Mouse (Mus musculus): ENCODE data around the gene Slc7a5. TPM values are rescaled to one million over a fixed set of nuclear protein-coding genes. Genes with fewer than 3 reads are reported as not detected.
A peak's percentile ranks its signal among the peaks of the same experiment; 100 is the strongest.

Slc7a5 gene
- total RNA-seq, 2 experiments from 2014 or later = 1.0 to 1.3 TPM

DNA sequence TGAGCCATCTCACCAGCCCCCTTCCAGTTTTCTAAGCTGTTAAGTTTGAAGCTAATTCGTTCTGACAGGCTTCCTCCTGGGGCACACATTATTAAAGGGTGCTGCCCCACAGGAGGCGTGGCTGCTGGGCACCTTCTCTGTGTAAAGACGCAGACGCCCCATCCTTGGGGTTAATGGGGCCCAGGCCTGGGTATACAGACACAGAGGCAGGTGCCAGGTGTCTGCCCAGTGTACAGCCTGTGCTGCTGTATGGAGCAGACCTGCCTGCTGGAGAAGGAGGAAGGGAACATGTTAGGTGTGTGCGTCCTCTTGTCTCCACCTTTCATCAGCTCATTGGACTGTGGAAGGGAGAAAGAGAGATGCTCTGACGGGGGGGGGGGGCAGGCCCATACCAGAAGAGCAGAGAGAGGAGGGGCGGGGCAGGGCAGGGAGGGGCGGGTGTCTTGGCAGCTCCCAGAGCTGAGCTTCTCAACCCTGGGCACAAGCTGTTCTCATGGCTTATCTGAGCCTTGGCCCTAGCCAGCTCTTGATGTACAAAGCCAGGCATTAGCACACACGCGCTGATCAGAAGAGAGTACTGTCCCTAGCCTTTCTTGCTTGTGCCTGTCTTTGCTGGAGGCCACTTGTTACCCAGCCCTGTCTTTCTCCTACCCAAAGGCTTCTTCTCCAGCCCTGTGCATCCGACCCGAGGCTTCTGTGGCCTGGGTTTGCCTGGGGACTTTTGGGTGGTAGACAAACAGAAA lies 45.5 kb downstream of the Slc7a5 start:
- peak; percentile 26 for DNase-seq
- Histone ChIP-seq H3K27ac (no peak overlapping the region), H3K4me3 (no peak overlapping the region)
- intact Hi-C loops (cut with DNase I) = no loop called here
- no peak for TF ChIP-seq CTCF (IDR thresholded peaks at IDR 0.05)

- H3K4me3 ChIP-seq = no peak overlapping the region
- no peak for TF ChIP-seq CTCF (IDR thresholded peaks at IDR 0.05)
- intact Hi-C loops (cut with DNase I) = no loop called here
- peak; percentile 7 for DNase-seq
- H3K27ac ChIP-seq = no peak overlapping the region
Observed at GRCm38 (mm10) chr8:121861276-121861675, 46.2 kb downstream of the Slc7a5 start.

DNA sequence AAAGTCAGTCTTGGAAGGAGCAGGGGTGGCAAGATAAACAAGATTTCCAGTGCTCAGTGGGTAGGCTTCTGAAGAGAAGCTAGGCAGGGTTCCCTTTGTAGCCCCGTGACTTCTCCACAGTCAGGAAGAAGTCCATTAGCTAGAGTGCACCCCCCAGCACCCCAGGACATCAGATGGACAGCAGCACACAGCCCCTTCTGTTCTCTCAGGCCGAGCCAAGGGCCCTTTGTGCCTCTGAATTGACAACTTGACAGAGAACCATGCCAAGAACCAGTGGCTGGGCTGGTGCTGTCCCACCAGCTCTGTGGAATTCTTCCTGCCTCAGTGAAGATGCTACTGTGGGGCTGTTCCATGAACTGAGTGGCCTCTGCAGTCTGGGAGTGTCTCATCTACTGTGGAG lies 49.7 kb downstream of the Slc7a5 start:
- TF ChIP-seq CTCF (IDR thresholded peaks at IDR 0.05) = no peak
- DNase-seq = no peak
- H3K27ac ChIP-seq = peak overlapping the region; percentile 48
- intact Hi-C loops (cut with DNase I) = no loop called here
- no peak overlapping the region for H3K4me3 ChIP-seq

- TF ChIP-seq CTCF (IDR thresholded peaks at IDR 0.05) = no peak
- H3K27ac ChIP-seq = peak overlapping the region; percentile 58
- intact Hi-C loops (cut with DNase I) = no loop called here
- DNase-seq = peak; percentile 86
- no peak overlapping the region for H3K4me3 ChIP-seq
Observed at GRCm38 (mm10) chr8:121857331-121857730, 50.2 kb downstream of the Slc7a5 start.

- no peak overlapping the region for H3K27ac ChIP-seq
- DNase-seq = peak; percentile 10
- TF ChIP-seq CTCF (IDR thresholded peaks at IDR 0.05) = no peak
- H3K4me3 ChIP-seq = no peak overlapping the region
- intact Hi-C loops (cut with DNase I) = no loop called here
Observed at GRCm38 (mm10) chr8:121856071-121856746, 51.3 kb downstream of the Slc7a5 start.

- intact Hi-C loops (cut with DNase I) = no loop called here
- Histone ChIP-seq H3K4me3 (no peak overlapping the region), H3K27ac (no peak overlapping the region)
- no peak for DNase-seq
- TF ChIP-seq CTCF (IDR thresholded peaks at IDR 0.05) = no peak
Observed at GRCm38 (mm10) chr8:121853586-121853985, 53.9 kb downstream of the Slc7a5 start.

- Histone ChIP-seq H3K27ac (no peak overlapping the region), H3K4me3 (no peak overlapping the region)
- DNase-seq = no peak
- intact Hi-C loops (cut with DNase I) = no loop called here
- TF ChIP-seq CTCF (IDR thresholded peaks at IDR 0.05) = no peak
Observed at GRCm38 (mm10) chr8:121852464-121852863, 55.0 kb downstream of the Slc7a5 start.

- no peak for DNase-seq
- H3K27ac ChIP-seq = 0 out of 2 replicates have a peak overlapping the region, but pooled peaks have one; percentile 48
- H3K4me3 ChIP-seq = no peak overlapping the region
- TF ChIP-seq CTCF (IDR thresholded peaks at IDR 0.05) = no peak
- intact Hi-C loops (cut with DNase I) = no loop called here
Observed at GRCm38 (mm10) chr8:121851716-121852115, 55.8 kb downstream of the Slc7a5 start.

DNA sequence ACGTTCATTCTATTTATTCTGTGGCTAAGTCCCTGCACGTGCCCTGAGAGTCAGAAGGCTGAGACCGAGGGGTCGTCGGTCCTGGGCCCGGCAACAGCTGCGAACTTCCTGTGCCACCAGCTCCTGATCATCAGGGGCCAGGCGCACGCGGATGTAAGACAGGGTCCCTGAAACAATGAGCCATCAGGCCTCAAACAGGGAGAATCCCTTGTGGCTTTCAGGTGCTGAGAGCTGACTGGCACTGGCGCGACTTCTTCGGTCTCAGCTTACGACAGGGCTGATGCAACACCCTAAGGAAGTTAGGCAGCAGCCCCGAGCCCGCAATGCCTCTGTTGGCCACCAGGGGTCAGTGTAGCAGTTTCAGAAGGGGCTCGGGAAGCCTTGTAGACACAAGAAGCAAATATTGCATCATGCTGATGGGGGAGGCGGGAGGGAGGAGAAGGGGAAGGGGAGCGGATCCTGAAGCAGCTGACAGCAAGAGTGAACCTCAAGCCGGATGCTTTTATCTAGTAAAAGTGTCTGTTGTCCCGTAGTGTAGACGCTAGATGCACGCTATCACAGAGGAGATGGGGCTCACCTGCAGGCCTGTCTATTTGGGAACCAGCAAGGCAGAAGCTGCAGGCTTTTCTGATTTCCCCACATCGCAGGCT lies 56.5 kb downstream of the Slc7a5 start:
- Histone ChIP-seq H3K27ac (peak overlapping the region; percentile 68), H3K4me3 (peak overlapping the region; percentile 59)
- peak; percentile 97 for DNase-seq
- peak; percentile 99 for TF ChIP-seq CTCF (IDR thresholded peaks at IDR 0.05)
- intact Hi-C loops (cut with DNase I) = loop anchor here (1.0 kb wide), 2 partner anchors 58 to 74 kb away; no protein-coding TSS in a partner anchor

DNA sequence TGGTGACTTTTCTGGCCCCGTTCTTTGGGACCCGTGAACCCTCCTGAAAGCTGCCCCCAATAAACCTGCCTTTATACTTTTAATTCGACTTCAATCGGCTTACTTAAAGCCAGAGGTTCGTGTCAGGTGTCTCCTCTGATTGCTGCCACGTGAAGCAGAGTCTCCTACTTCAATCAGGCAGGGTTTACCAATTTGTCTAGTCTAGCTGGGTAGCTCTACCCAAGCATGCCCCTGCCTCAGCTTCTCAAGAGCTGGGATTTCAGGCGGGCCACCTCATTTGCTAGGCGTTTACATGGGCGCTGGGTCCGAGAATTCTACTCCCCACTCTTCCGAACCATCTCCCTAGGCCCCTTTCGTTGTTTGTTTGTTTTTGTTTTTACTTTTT lies 57.1 kb downstream of the Slc7a5 start:
- Histone ChIP-seq H3K27ac (peak overlapping the region; percentile 68; the same call in 1 of the 2 replicates), H3K4me3 (peak overlapping the region; percentile 59)
- DNase-seq = no peak
- intact Hi-C loops (cut with DNase I) = loop anchor here (1.0 kb wide), 2 partner anchors 59 to 75 kb away; no protein-coding TSS in a partner anchor
- no peak for TF ChIP-seq CTCF (IDR thresholded peaks at IDR 0.05)

- no peak overlapping the region for H3K4me3 ChIP-seq
- H3K27ac ChIP-seq = 0 out of 2 replicates have a peak overlapping the region, but pooled peaks have one; percentile 68
- intact Hi-C loops (cut with DNase I) = loop anchor here (1.0 kb wide), 2 partner anchors 59 to 75 kb away; no protein-coding TSS in a partner anchor
- peak; percentile 86 for TF ChIP-seq CTCF (IDR thresholded peaks at IDR 0.05)
- peak; percentile 70 for DNase-seq
Observed at GRCm38 (mm10) chr8:121850018-121850417, 57.5 kb downstream of the Slc7a5 start.

DNA sequence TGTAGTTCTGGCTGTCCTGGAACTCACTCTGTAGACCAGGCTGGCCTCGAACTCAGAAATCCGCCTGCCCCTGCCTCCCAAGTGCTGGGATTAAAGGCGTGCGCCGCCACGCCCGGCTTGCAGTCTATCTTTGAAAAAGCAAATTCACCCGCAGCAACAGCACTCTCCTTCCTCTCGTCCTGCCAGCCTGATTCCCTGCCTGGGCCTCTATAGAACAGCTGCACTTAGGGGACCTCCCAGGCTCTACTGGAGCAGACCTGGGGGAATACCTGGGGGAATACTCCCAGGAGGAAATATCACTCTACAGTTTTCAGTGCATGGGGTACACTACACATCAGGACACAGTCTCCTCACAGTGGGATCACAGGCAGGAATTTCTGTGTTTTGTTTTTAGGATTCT lies 58.2 kb downstream of the Slc7a5 start:
- no peak overlapping the region for H3K4me3 ChIP-seq
- intact Hi-C loops (cut with DNase I) = loop anchor here (10.0 kb wide), 1 partner anchor 155 kb away; no protein-coding TSS in a partner anchor
- no peak overlapping the region for H3K27ac ChIP-seq
- DNase-seq = no peak
- no peak for TF ChIP-seq CTCF (IDR thresholded peaks at IDR 0.05)

DNA sequence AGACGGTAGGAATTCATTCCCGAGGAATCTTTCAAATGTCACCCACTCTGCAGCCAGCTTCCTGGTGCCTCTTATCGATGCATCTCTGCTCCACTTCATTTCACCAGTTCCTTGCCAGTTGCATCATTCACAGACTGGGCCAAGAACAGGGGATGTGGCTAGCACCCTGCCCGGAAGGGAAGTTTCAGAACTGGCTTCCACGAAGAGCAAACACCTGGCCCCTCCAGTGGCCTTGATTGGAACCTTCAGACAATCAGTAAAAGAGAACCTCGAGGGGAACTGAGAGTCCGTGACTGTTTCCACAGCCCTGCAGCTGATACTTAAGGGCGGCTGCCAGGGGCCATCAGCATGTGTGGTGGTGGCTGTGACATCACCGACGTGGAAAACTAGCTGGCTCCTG lies 59.0 kb downstream of the Slc7a5 start:
- intact Hi-C loops (cut with DNase I) = loop anchor here (10.0 kb wide), 1 partner anchor 154 kb away; no protein-coding TSS in a partner anchor
- DNase-seq = no peak
- Histone ChIP-seq H3K27ac (no peak overlapping the region), H3K4me3 (no peak overlapping the region)
- no peak for TF ChIP-seq CTCF (IDR thresholded peaks at IDR 0.05)

Measured in gastrocnemius, adult 2 months (tissue).